Mouse (Mus musculus) heart, adult 2 months (tissue): ENCODE measurements around the gene Rbfox3. TPM values are rescaled to one million over a fixed set of nuclear protein-coding genes. Genes with fewer than 3 reads are reported as not detected.

Experiments used
- DNase-seq, 2 experiments: peaks; one replicate each; pipeline ENCODE4 v3.0.0; 2021
- H3K27ac ChIP-seq: fragments of 200-600 bp; 2 replicates; pipeline ENCODE4 v1.8.1; 2022
- H3K27me3 ChIP-seq: fragments of 200-500 bp; 2 replicates; pipeline ENCODE4 v1.6.1; 2012; ENCODE audit warnings: mild to moderate bottlenecking, low read length, inconsistent platforms, mixed read lengths; ENCODE audit not compliant: control insufficient read depth, insufficient read depth
- H3K36me3 ChIP-seq: fragments of 200-500 bp; 2 replicates; pipeline ENCODE4 v1.6.1; 2012; ENCODE audit warnings: low read length, inconsistent platforms; ENCODE audit not compliant: control insufficient read depth, insufficient read depth
- H3K4me1 ChIP-seq: fragments of 200-500 bp; 2 replicates; pipeline ENCODE4 v1.6.1; 2011; ENCODE audit warnings: low read length; ENCODE audit not compliant: control insufficient read depth, insufficient read depth
- H3K4me3 ChIP-seq: fragments of 200-600 bp; 2 replicates; pipeline ENCODE4 v1.8.1; 2022
- H3K79me2 ChIP-seq: fragments of 200-500 bp; replicated peaks from 2 replicates; pipeline ENCODE4 v1.6.1; 2012; ENCODE audit warnings: mild to moderate bottlenecking, inconsistent platforms, low read length, moderate library complexity, mixed read lengths; ENCODE audit not compliant: control insufficient read depth, insufficient read depth
- H3K9ac ChIP-seq: fragments of 200-500 bp; 2 replicates; pipeline ENCODE4 v1.6.1; 2012; ENCODE audit warnings: low read depth, mild to moderate bottlenecking, control low read depth, inconsistent platforms, low read length, mixed read lengths
- CTCF ChIP-seq: fragments of 200-600 bp; IDR thresholded peaks from 2 replicates; pipeline ENCODE4 v1.8.1; 2022; ENCODE audit warnings: antibody characterized with exemption, mild to moderate bottlenecking, moderate library complexity
- EP300 ChIP-seq: fragments of 200-500 bp; IDR thresholded peaks from 2 replicates; pipeline ENCODE4 v1.6.1; 2011; ENCODE audit warnings: low read depth, low read length, control low read depth; ENCODE audit not compliant: insufficient read depth
- POLR2A ChIP-seq: fragments of 200-500 bp; IDR thresholded peaks from 2 replicates; pipeline ENCODE4 v1.6.1; 2011; ENCODE audit warnings: mild to moderate bottlenecking, low read depth, low read length, control low read depth; ENCODE audit not compliant: insufficient read depth
- WGBS: fragments of 180-500 bp; shearing (Covaris S2); methylation state at CpG from one replicate; pipeline ENCODE4 v1.1.7; 2018; 5-methylcytosine and 5-hydroxymethylcytosine counted together
- intact Hi-C: fragments of 180-260 bp; cut with DNase I; formaldehyde crosslinking; loops from one replicate; pipeline ENCODE4 v1.15.1; 2025
- polyA plus RNA-seq: library from polyadenylated mRNA; depleted of rRNA; stranded (reverse); fragments of >200 nt; gene quantifications from 2 replicates; pipeline ENCODE4 v1.2.3, GENCODE M21; 2012
- total RNA-seq, 2 experiments: library from RNA; stranded (reverse); gene quantifications; 2 replicates each; pipeline ENCODE4 v1.2.3; 2021

Rbfox3 gene
- total and polyA plus RNA-seq, 3 experiments = 0.16 to 0.23 TPM; not detected in 1

GRCm38 (mm10) chr11:118813942-118814341 is 97.5 kb downstream of the Rbfox3 start:
- Histone ChIP-seq H3K4me1 (no peaks in the 10 kb centered on the region), H3K27ac (no peak overlapping the region), H3K27me3 (no peaks in the 10 kb centered on the region; the same call in 1 of the 2 replicates), H3K79me2 (no peaks in the 10 kb centered on the region), H3K36me3 (no peaks in the 10 kb centered on the region), H3K9ac (no peak overlapping the region), H3K4me3 (no peak overlapping the region)
- DNase-seq = no peak
- TF ChIP-seq EP300 = no peak
- 74% methylated on average over 11 of the region's 11 CpGs for WGBS
- intact Hi-C loops = no loop called here

- H3K27me3 ChIP-seq = no peaks in the 10 kb centered on the region; the same call in 1 of the 2 replicates
- TF ChIP-seq EP300 (no peak), CTCF (no peak), POLR2A (no peak)
- no peaks in the 10 kb centered on the region for H3K79me2 ChIP-seq
- no peak overlapping the region for H3K9ac ChIP-seq
- H3K4me1 ChIP-seq = no peaks in the 10 kb centered on the region
- no peak overlapping the region for H3K4me3 ChIP-seq
- no peaks in the 10 kb centered on the region for H3K36me3 ChIP-seq
- no peak overlapping the region for H3K27ac ChIP-seq
- intact Hi-C loops = no loop called here
- no peak for DNase-seq
- 84% methylated on average over 7 of the region's 7 CpGs for WGBS
Measured at GRCm38 (mm10) chr11:118811404-118811803, 100.0 kb downstream of the Rbfox3 start.

- H3K36me3 ChIP-seq = no peaks in the 10 kb centered on the region
- no peak overlapping the region for H3K9ac ChIP-seq
- H3K4me1 ChIP-seq = no peaks in the 10 kb centered on the region
- WGBS = 69% methylated on average over 15 of the region's 15 CpGs
- TF ChIP-seq CTCF (no peak), POLR2A (no peak), EP300 (no peak)
- intact Hi-C loops = no loop called here
- no peak for DNase-seq
- no peak overlapping the region for H3K27ac ChIP-seq
- H3K27me3 ChIP-seq = no peaks in the 10 kb centered on the region
- no peak overlapping the region for H3K4me3 ChIP-seq
- H3K79me2 ChIP-seq = no peaks in the 10 kb centered on the region
Measured at GRCm38 (mm10) chr11:118807511-118807910, 103.9 kb downstream of the Rbfox3 start.

- no peaks in the 10 kb centered on the region for H3K79me2 ChIP-seq
- H3K4me1 ChIP-seq = no peaks in the 10 kb centered on the region
- TF ChIP-seq CTCF = no peak
- TF ChIP-seq POLR2A = no peak
- no peak for TF ChIP-seq EP300
- intact Hi-C loops = no loop called here
- no peak overlapping the region for H3K27ac ChIP-seq
- H3K27me3 ChIP-seq = no peaks in the 10 kb centered on the region
- DNase-seq = no peak
- no peak overlapping the region for H3K4me3 ChIP-seq
- H3K9ac ChIP-seq = no peak overlapping the region
- 55% methylated on average over 8 of the region's 8 CpGs for WGBS
- no peaks in the 10 kb centered on the region for H3K36me3 ChIP-seq
Measured at GRCm38 (mm10) chr11:118794856-118795602, 116.4 kb downstream of the Rbfox3 start.

GRCm38 (mm10) chr11:118793639-118794021 is 117.8 kb downstream of the Rbfox3 start:
- no peak overlapping the region for H3K27ac ChIP-seq
- intact Hi-C loops = no loop called here
- no peak for TF ChIP-seq CTCF
- no peak for TF ChIP-seq EP300
- no peak for TF ChIP-seq POLR2A
- H3K4me1 ChIP-seq = no peaks in the 10 kb centered on the region
- 82% methylated on average over 16 of the region's 16 CpGs for WGBS
- H3K79me2 ChIP-seq = no peaks in the 10 kb centered on the region
- DNase-seq = no peak
- H3K4me3 ChIP-seq = no peak overlapping the region
- H3K27me3 ChIP-seq = no peaks in the 10 kb centered on the region
- H3K36me3 ChIP-seq = no peaks in the 10 kb centered on the region
- H3K9ac ChIP-seq = no peak overlapping the region

- DNase-seq = no peak
- no peak for TF ChIP-seq POLR2A
- no peak for TF ChIP-seq EP300
- no peak for TF ChIP-seq CTCF
- H3K79me2 ChIP-seq = no peaks in the 10 kb centered on the region
- no peaks in the 10 kb centered on the region for H3K27me3 ChIP-seq
- H3K4me3 ChIP-seq = no peak overlapping the region
- WGBS = 83% methylated on average over 10 of the region's 10 CpGs
- intact Hi-C loops = no loop called here
- H3K4me1 ChIP-seq = no peaks in the 10 kb centered on the region
- H3K9ac ChIP-seq = no peak overlapping the region
- H3K27ac ChIP-seq = no peak overlapping the region
- H3K36me3 ChIP-seq = no peaks in the 10 kb centered on the region
Measured at GRCm38 (mm10) chr11:118792916-118793638, 118.3 kb downstream of the Rbfox3 start.
